Mouse (Mus musculus): ENCODE measurements at regions not wholly inside any gene's neighbourhood (a gene's known extent, or its start where the extent isn't known, plus 50 kb on each side); places are given as distances from the start of the nearest gene placed in this dataset.

DNA sequence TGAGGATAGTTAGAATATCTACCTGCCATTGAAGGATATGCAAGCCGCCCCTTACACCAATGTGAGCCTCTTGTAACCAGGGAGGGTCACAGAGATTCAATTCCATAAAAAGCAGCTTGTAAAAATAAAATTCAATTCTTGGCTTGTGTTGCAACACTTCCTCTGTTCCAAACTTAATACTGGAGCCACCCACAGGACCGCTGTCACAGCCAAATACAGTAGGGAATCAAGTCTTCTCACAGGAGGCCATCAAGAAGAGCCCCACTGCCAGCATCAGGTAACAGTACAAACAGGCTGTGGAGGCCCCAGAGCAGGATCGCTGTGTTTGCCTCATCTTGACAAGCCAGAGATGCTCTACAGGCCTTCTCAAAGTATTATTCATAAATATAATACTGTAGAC, 883.3 kb upstream of the Gm7489 start:
- H3K4me3 ChIP-seq (ENCODE audit: low read depth, low read length): no peak overlapping the region
- H3K4me1 ChIP-seq (replicated peaks; ENCODE audit: control insufficient read depth, insufficient read depth, low read length): no peaks in the 10 kb centered on the region
- H3K27ac ChIP-seq (ENCODE audit: low read depth, low read length): no peak overlapping the region
- H3K9ac ChIP-seq (ENCODE audit: low read depth, low read length): no peak overlapping the region
- H3K27me3 ChIP-seq (replicated peaks; ENCODE audit: control insufficient read depth, insufficient read depth, low read length): no peaks in the 10 kb centered on the region
- WGBS: 72% methylated on average over 3 of the region's 3 CpGs
- no peak for ATAC-seq
- no peaks in the 10 kb centered on the region for H3K9me3 ChIP-seq (ENCODE audit: control insufficient read depth)
- no peak overlapping the region for H3K4me2 ChIP-seq (replicated peaks; ENCODE audit: low read depth)
- no peaks in the 10 kb centered on the region for H3K36me3 ChIP-seq (ENCODE audit: control insufficient read depth, insufficient read depth)
- no peak for TF ChIP-seq CTCF (IDR thresholded peaks at IDR 0.05; ENCODE audit: low read depth)

DNA sequence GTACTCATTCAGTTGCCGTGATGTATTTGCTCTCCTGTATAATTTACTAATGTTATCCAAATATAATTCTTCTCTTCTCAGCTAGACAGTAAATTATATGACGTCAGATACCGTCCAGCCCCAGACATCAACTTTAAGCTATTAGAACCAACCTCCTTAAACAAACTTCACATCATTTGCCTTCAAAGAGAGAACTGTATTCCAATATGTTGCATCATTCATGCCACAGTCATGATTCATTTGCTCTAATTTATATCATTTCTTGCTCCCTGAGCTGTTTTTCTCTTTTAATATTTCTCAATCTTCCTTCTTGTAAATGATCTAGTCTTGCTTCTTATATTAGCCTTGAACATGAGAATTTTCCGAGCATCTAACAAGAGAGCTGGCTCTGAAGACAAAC, 882.7 kb upstream of the Gm7489 start:
- no peaks in the 10 kb centered on the region for H3K36me3 ChIP-seq (ENCODE audit: control insufficient read depth, insufficient read depth)
- no peak for TF ChIP-seq CTCF (IDR thresholded peaks at IDR 0.05; ENCODE audit: low read depth)
- H3K9ac ChIP-seq (ENCODE audit: low read depth, low read length): no peak overlapping the region
- no peak overlapping the region for H3K4me3 ChIP-seq (ENCODE audit: low read depth, low read length)
- H3K27ac ChIP-seq (ENCODE audit: low read depth, low read length): no peak overlapping the region
- no peaks in the 10 kb centered on the region for H3K4me1 ChIP-seq (replicated peaks; ENCODE audit: control insufficient read depth, insufficient read depth, low read length)
- no peaks in the 10 kb centered on the region for H3K9me3 ChIP-seq (ENCODE audit: control insufficient read depth)
- H3K27me3 ChIP-seq (replicated peaks; ENCODE audit: control insufficient read depth, insufficient read depth, low read length): no peaks in the 10 kb centered on the region
- WGBS: 59% methylated on average over 4 of the region's 4 CpGs
- no peak overlapping the region for H3K4me2 ChIP-seq (replicated peaks; ENCODE audit: low read depth)
- ATAC-seq: no peak

- H3K27me3 ChIP-seq (replicated peaks; ENCODE audit: control insufficient read depth, insufficient read depth, low read length): no peaks in the 10 kb centered on the region
- H3K4me3 ChIP-seq (ENCODE audit: low read depth, low read length): no peak overlapping the region
- H3K9ac ChIP-seq (ENCODE audit: low read depth, low read length): no peak overlapping the region
- ATAC-seq: no peak
- H3K36me3 ChIP-seq (ENCODE audit: control insufficient read depth, insufficient read depth): no peaks in the 10 kb centered on the region
- no peaks in the 10 kb centered on the region for H3K4me1 ChIP-seq (replicated peaks; ENCODE audit: control insufficient read depth, insufficient read depth, low read length)
- H3K4me2 ChIP-seq (replicated peaks; ENCODE audit: low read depth): no peak overlapping the region
- H3K27ac ChIP-seq (ENCODE audit: low read depth, low read length): no peak overlapping the region
- no peak for TF ChIP-seq CTCF (IDR thresholded peaks at IDR 0.05; ENCODE audit: low read depth)
- no peaks in the 10 kb centered on the region for H3K9me3 ChIP-seq (ENCODE audit: control insufficient read depth)
Measured at GRCm38 (mm10) chr15:53004078-53004477, 880.6 kb upstream of the Gm7489 start.

GRCm38 (mm10) chr15:53006844-53007243, 877.9 kb upstream of the Gm7489 start:
- no peak for TF ChIP-seq CTCF (IDR thresholded peaks at IDR 0.05; ENCODE audit: low read depth)
- no peak overlapping the region for H3K4me3 ChIP-seq (ENCODE audit: low read depth, low read length)
- no peak overlapping the region for H3K27ac ChIP-seq (ENCODE audit: low read depth, low read length)
- H3K9me3 ChIP-seq (ENCODE audit: control insufficient read depth): no peaks in the 10 kb centered on the region
- H3K9ac ChIP-seq (ENCODE audit: low read depth, low read length): no peak overlapping the region
- ATAC-seq: no peak
- WGBS: 39% methylated on average over 1 of the region's 1 CpGs
- H3K36me3 ChIP-seq (ENCODE audit: control insufficient read depth, insufficient read depth): no peaks in the 10 kb centered on the region
- no peaks in the 10 kb centered on the region for H3K27me3 ChIP-seq (replicated peaks; ENCODE audit: control insufficient read depth, insufficient read depth, low read length)
- no peaks in the 10 kb centered on the region for H3K4me1 ChIP-seq (replicated peaks; ENCODE audit: control insufficient read depth, insufficient read depth, low read length)
- H3K4me2 ChIP-seq (replicated peaks; ENCODE audit: low read depth): no peak overlapping the region

GRCm38 (mm10) chr15:53009337-53009736, 875.4 kb upstream of the Gm7489 start:
- WGBS: 85% methylated on average over 3 of the region's 3 CpGs

More at GRCm38 (mm10) chr15:53009337-53009736, 875.4 kb upstream of the Gm7489 start:
- Histone ChIP-seq H3K27ac (ENCODE audit: low read depth, low read length) (no peak overlapping the region), H3K4me2 (replicated peaks; ENCODE audit: low read depth) (no peak overlapping the region), H3K4me1 (replicated peaks; ENCODE audit: control insufficient read depth, insufficient read depth, low read length) (no peaks in the 10 kb centered on the region), H3K36me3 (ENCODE audit: control insufficient read depth, insufficient read depth) (no peaks in the 10 kb centered on the region), H3K27me3 (replicated peaks; ENCODE audit: control insufficient read depth, insufficient read depth, low read length) (no peaks in the 10 kb centered on the region), H3K9me3 (ENCODE audit: control insufficient read depth) (no peaks in the 10 kb centered on the region), H3K9ac (ENCODE audit: low read depth, low read length) (no peak overlapping the region), H3K4me3 (ENCODE audit: low read depth, low read length) (no peak overlapping the region)
- no peak for TF ChIP-seq CTCF (IDR thresholded peaks at IDR 0.05; ENCODE audit: low read depth)
- no peak for ATAC-seq

Data from intestine, postnatal 0 days (tissue).